Mouse (Mus musculus): ENCODE measurements at regions not wholly inside any gene's neighbourhood (a gene's known extent, or its start where the extent isn't known, plus 50 kb on each side); places are given as distances from the start of the nearest gene placed in this dataset.

DNA sequence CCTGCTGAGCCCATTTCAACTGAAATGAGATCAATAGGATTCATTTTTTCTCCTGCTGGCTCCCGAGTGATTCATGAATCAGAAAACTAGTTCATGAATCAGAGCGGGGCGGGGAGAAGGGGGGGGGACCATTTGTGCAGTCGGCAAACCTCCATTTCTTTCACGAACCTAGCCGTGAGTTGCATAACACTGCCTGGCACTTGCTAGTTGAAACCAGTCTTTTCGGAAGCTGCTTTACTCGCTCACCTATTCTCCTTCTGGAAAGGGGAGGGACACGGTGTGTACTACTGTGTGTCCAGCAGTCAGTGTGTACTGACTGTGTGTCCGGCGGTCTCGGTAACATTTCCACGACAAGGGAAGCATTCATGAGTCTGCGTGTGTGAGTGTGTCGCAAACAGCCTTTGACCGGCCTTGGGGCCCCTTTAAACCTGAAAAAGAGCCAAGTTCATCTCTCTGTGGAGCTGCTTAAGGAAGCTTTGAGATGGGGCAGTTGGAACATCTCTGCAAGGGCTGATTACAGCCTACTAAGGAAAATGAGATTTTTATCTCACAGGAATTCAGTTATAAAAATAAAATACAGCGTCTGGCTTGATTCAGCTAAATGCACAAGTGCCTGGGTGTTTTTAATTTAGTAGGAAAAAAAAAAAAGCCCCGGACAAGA is 71.9 kb upstream of the Irf2bp2 start:
- TF ChIP-seq MYOD1 (IDR thresholded peaks at IDR 0.05; ENCODE audit: control insufficient read depth, insufficient read length, low read depth), result no peak
- peak; percentile 79 for TF ChIP-seq CEBPB (IDR thresholded peaks at IDR 0.05; ENCODE audit: low read depth)
- TF ChIP-seq MAX (IDR thresholded peaks at IDR 0.05), result no peak
- no peaks in the 10 kb centered on the region for H3K27me3 ChIP-seq (ENCODE audit: control insufficient read depth, insufficient read depth, insufficient read length)
- H3ac ChIP-seq (ENCODE audit: control insufficient read depth, insufficient read length, low read depth), result peak overlapping the region; percentile 52
- H3K4me3 ChIP-seq (ENCODE audit: insufficient read depth, poor library complexity, severe bottlenecking), result no peak overlapping the region
- H3K79me3 ChIP-seq (ENCODE audit: low read depth), result no peaks in the 10 kb centered on the region
- H3K36me3 ChIP-seq (ENCODE audit: control insufficient read depth, insufficient read depth), result no peaks in the 10 kb centered on the region
- no peaks in the 10 kb centered on the region for H3K79me2 ChIP-seq (ENCODE audit: control insufficient read depth, insufficient read depth)

DNA sequence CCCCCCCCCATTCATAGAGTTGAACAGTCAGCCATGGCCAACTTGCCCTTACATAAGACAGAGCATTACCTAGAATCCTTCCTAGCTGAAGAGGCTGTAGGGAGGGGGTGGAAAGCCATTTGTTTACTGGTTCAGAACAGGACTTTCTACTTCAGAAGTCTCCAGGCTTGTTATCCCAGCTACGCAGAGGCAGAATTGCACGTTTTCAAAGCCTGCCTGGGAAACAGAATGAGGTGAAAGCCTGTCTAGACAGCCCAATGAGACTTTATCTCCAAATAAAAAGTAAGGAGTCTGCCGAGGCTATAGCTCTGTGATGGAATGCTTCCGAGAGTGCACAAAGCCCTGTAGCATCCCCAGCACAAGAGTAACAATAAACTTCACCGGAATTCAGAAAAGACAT is 71.1 kb upstream of the Irf2bp2 start:
- TF ChIP-seq FOSL1 (IDR thresholded peaks at IDR 0.05; ENCODE audit: insufficient read depth, low read length, poor library complexity, severe bottlenecking), result no peak
- no peak for TF ChIP-seq USF1 (IDR thresholded peaks at IDR 0.05; ENCODE audit: low read depth)
- no peak for TF ChIP-seq MYOD1 (IDR thresholded peaks at IDR 0.05; ENCODE audit: control insufficient read depth, insufficient read length, low read depth)
- no peak for TF ChIP-seq MAX (IDR thresholded peaks at IDR 0.05)
- no peak for TF ChIP-seq CEBPB (IDR thresholded peaks at IDR 0.05; ENCODE audit: low read depth)
- no peak for TF ChIP-seq MYOG (IDR thresholded peaks at IDR 0.05; ENCODE audit: control insufficient read depth, extremely low read depth, insufficient read length)
- no peak for TF ChIP-seq CTCF (IDR thresholded peaks at IDR 0.05; ENCODE audit: control insufficient read depth, insufficient read depth, insufficient read length)
- H3K79me3 ChIP-seq (ENCODE audit: low read depth), result no peaks in the 10 kb centered on the region
- H3K27me3 ChIP-seq (ENCODE audit: control insufficient read depth, insufficient read depth, insufficient read length), result no peaks in the 10 kb centered on the region
- no peaks in the 10 kb centered on the region for H3K36me3 ChIP-seq (ENCODE audit: control insufficient read depth, insufficient read depth)
- no peaks in the 10 kb centered on the region for H3K79me2 ChIP-seq (ENCODE audit: control insufficient read depth, insufficient read depth)
- no peak overlapping the region for H3ac ChIP-seq (ENCODE audit: control insufficient read depth, insufficient read length, low read depth)
- H3K4me3 ChIP-seq (ENCODE audit: insufficient read depth, poor library complexity, severe bottlenecking), result no peak overlapping the region

GRCm38 (mm10) chr8:126662797-126663784 is 69.3 kb upstream of the Irf2bp2 start:
- no peaks in the 10 kb centered on the region for H3K79me2 ChIP-seq (ENCODE audit: control insufficient read depth, insufficient read depth)
- TF ChIP-seq CEBPB (IDR thresholded peaks at IDR 0.05; ENCODE audit: low read depth), result no peak
- TF ChIP-seq MYOD1 (IDR thresholded peaks at IDR 0.05; ENCODE audit: control insufficient read depth, insufficient read length, low read depth), result no peak
- no peak for TF ChIP-seq CTCF (IDR thresholded peaks at IDR 0.05; ENCODE audit: control insufficient read depth, insufficient read depth, insufficient read length)
- no peak for TF ChIP-seq USF1 (IDR thresholded peaks at IDR 0.05; ENCODE audit: low read depth)
- TF ChIP-seq FOSL1 (IDR thresholded peaks at IDR 0.05; ENCODE audit: insufficient read depth, low read length, poor library complexity, severe bottlenecking), result no peak
- no peak overlapping the region for H3K4me3 ChIP-seq (ENCODE audit: insufficient read depth, poor library complexity, severe bottlenecking)
- no peak overlapping the region for H3ac ChIP-seq (ENCODE audit: control insufficient read depth, insufficient read length, low read depth)
- no peaks in the 10 kb centered on the region for H3K36me3 ChIP-seq (ENCODE audit: control insufficient read depth, insufficient read depth)
- no peaks in the 10 kb centered on the region for H3K27me3 ChIP-seq (ENCODE audit: control insufficient read depth, insufficient read depth, insufficient read length)
- no peaks in the 10 kb centered on the region for H3K79me3 ChIP-seq (ENCODE audit: low read depth)

- H3K4me3 ChIP-seq (ENCODE audit: insufficient read depth, poor library complexity, severe bottlenecking), result no peak overlapping the region
- no peaks in the 10 kb centered on the region for H3K27me3 ChIP-seq (ENCODE audit: control insufficient read depth, insufficient read depth, insufficient read length)
- TF ChIP-seq FOSL1 (IDR thresholded peaks at IDR 0.05; ENCODE audit: insufficient read depth, low read length, poor library complexity, severe bottlenecking) (no peak), CTCF (IDR thresholded peaks at IDR 0.05; ENCODE audit: control insufficient read depth, insufficient read depth, insufficient read length) (no peak), USF1 (IDR thresholded peaks at IDR 0.05; ENCODE audit: low read depth) (no peak), MYOD1 (IDR thresholded peaks at IDR 0.05; ENCODE audit: control insufficient read depth, insufficient read length, low read depth) (no peak), MAX (IDR thresholded peaks at IDR 0.05) (no peak), CEBPB (IDR thresholded peaks at IDR 0.05; ENCODE audit: low read depth) (no peak), MYOG (IDR thresholded peaks at IDR 0.05; ENCODE audit: control insufficient read depth, extremely low read depth, insufficient read length) (no peak)
- H3K79me2 ChIP-seq (ENCODE audit: control insufficient read depth, insufficient read depth), result no peaks in the 10 kb centered on the region
- H3K79me3 ChIP-seq (ENCODE audit: low read depth), result no peaks in the 10 kb centered on the region
- H3K36me3 ChIP-seq (ENCODE audit: control insufficient read depth, insufficient read depth), result no peaks in the 10 kb centered on the region
- no peak overlapping the region for H3ac ChIP-seq (ENCODE audit: control insufficient read depth, insufficient read length, low read depth)
Observed at GRCm38 (mm10) chr8:126662151-126662550, 68.4 kb upstream of the Irf2bp2 start.

DNA sequence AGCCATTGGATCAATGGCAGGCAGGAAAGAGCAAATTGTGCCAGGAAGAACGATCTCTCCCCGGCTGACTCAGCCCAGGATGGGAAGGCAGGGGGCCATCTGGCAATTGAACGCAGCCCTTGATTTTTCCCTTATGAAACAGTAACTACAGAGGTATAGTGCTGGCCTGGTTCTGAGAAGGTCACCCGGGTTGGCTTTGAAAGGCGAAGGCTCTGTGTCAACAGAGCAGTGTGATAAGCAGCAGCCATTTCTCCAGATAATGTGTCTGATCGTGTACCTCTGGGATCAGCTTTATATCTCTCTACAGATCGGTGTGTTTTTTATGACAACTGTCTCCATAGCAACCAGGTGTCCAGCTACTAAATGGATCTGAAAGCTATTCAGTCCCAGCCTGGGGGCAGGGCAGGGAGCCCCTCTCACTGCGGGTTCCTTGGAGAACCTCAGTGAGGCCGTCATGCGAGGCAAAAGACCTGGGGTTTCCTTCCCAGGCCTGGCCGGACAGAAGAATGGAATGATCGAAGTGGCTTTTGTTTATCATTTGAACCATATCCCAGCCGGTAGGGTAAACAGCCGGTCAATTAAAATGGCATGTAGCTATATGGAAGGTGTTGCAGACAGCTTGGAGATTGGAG is 67.8 kb upstream of the Irf2bp2 start:
- Histone ChIP-seq H3K79me3 (ENCODE audit: low read depth) (no peaks in the 10 kb centered on the region), H3K36me3 (ENCODE audit: control insufficient read depth, insufficient read depth) (no peaks in the 10 kb centered on the region), H3K4me3 (ENCODE audit: insufficient read depth, poor library complexity, severe bottlenecking) (no peak overlapping the region), H3ac (ENCODE audit: control insufficient read depth, insufficient read length, low read depth) (no peak overlapping the region), H3K27me3 (ENCODE audit: control insufficient read depth, insufficient read depth, insufficient read length) (no peaks in the 10 kb centered on the region), H3K79me2 (ENCODE audit: control insufficient read depth, insufficient read depth) (no peaks in the 10 kb centered on the region)
- no peak for TF ChIP-seq CEBPB (IDR thresholded peaks at IDR 0.05; ENCODE audit: low read depth)
- no peak for TF ChIP-seq FOSL1 (IDR thresholded peaks at IDR 0.05; ENCODE audit: insufficient read depth, low read length, poor library complexity, severe bottlenecking)
- no peak for TF ChIP-seq MYOD1 (IDR thresholded peaks at IDR 0.05; ENCODE audit: control insufficient read depth, insufficient read length, low read depth)
- no peak for TF ChIP-seq MAX (IDR thresholded peaks at IDR 0.05)
- TF ChIP-seq CTCF (IDR thresholded peaks at IDR 0.05; ENCODE audit: control insufficient read depth, insufficient read depth, insufficient read length), result no peak
- no peak for TF ChIP-seq MYOG (IDR thresholded peaks at IDR 0.05; ENCODE audit: control insufficient read depth, extremely low read depth, insufficient read length)
- no peak for TF ChIP-seq USF1 (IDR thresholded peaks at IDR 0.05; ENCODE audit: low read depth)
